Mouse (Mus musculus): Measurements from ENCODE around the gene Btbd9. TPM values are rescaled to one million over a fixed set of nuclear protein-coding genes. Genes with fewer than 3 reads are reported as not detected.

The Btbd9 gene
- polyA plus RNA-seq, 1 experiment: 31.2 TPM

GRCm38 (mm10) chr17:30363365-30363764 lies 212.9 kb downstream of the Btbd9 start:
- no peaks in the 10 kb centered on the region for H3K36me3 ChIP-seq (ENCODE audit: control insufficient read depth, insufficient read depth, low read length)
- 16% methylated on average over 5 of the region's 5 CpGs for WGBS

GRCm38 (mm10) chr17:30360654-30361053 lies 215.6 kb downstream of the Btbd9 start:
- Histone ChIP-seq H3K36me3 (ENCODE audit: control insufficient read depth, insufficient read depth, low read length) (no peaks in the 10 kb centered on the region), H3K27me3 (ENCODE audit: control insufficient read depth, insufficient read depth, low read length) (no peaks in the 10 kb centered on the region), H3K27ac (ENCODE audit: insufficient read depth, low read depth, low read length) (no peak overlapping the region), H3K4me1 (ENCODE audit: control insufficient read depth, insufficient read depth, insufficient read length, low read length) (peaks cover 8% of the 10 kb centered on the region; the same call in 1 of the 2 replicates), H3K4me3 (ENCODE audit: low read depth, low read length) (no peak overlapping the region)
- WGBS: 11% methylated on average over 1 of the region's 1 CpGs
- TF ChIP-seq CTCF (IDR thresholded peaks at IDR 0.05; ENCODE audit: extremely low read depth, insufficient read length, insufficient replicate concordance, low read depth, low read length): no peak
- TF ChIP-seq POLR2A (IDR thresholded peaks at IDR 0.05; ENCODE audit: low read depth, low read length): no peak

More at GRCm38 (mm10) chr17:30363365-30363764, 212.9 kb downstream of the Btbd9 start:
- Histone ChIP-seq H3K27me3 (ENCODE audit: control insufficient read depth, insufficient read depth, low read length) (no peaks in the 10 kb centered on the region), H3K4me3 (ENCODE audit: low read depth, low read length) (no peak overlapping the region), H3K4me1 (ENCODE audit: control insufficient read depth, insufficient read depth, insufficient read length, low read length) (peaks cover 8% of the 10 kb centered on the region; the same call in 1 of the 2 replicates), H3K27ac (ENCODE audit: insufficient read depth, low read depth, low read length) (no peak overlapping the region)
- no peak for TF ChIP-seq CTCF (IDR thresholded peaks at IDR 0.05; ENCODE audit: extremely low read depth, insufficient read length, insufficient replicate concordance, low read depth, low read length)

GRCm38 (mm10) chr17:30359392-30359791 lies 216.9 kb downstream of the Btbd9 start:
- 85% methylated on average over 5 of the region's 5 CpGs for WGBS
- Histone ChIP-seq H3K36me3 (ENCODE audit: control insufficient read depth, insufficient read depth, low read length) (no peaks in the 10 kb centered on the region), H3K4me1 (ENCODE audit: control insufficient read depth, insufficient read depth, insufficient read length, low read length) (peaks cover 8% of the 10 kb centered on the region; the same call in 1 of the 2 replicates), H3K27ac (ENCODE audit: insufficient read depth, low read depth, low read length) (no peak overlapping the region), H3K4me3 (ENCODE audit: low read depth, low read length) (no peak overlapping the region), H3K27me3 (ENCODE audit: control insufficient read depth, insufficient read depth, low read length) (no peaks in the 10 kb centered on the region)
- TF ChIP-seq POLR2A (IDR thresholded peaks at IDR 0.05; ENCODE audit: low read depth, low read length) (no peak), CTCF (IDR thresholded peaks at IDR 0.05; ENCODE audit: extremely low read depth, insufficient read length, insufficient replicate concordance, low read depth, low read length) (no peak)

DNA sequence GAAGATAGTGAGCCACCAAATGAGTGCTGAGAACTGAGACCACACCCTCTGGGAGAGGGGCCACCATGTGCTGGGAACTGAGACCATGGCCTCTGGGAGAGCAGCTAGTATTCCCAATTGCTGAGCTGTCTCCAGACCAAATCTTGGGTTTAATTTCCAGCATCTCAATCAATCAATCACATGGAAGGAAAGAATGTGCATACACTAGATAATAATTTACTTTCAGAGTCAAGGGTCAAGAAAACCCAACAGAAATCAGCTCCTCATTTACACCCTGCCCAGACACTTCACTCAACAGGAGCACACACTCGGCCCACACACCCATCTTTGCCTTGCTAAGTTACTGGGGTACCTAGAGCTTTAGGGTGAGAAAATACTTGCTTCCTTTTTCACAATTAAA lies 220.9 kb downstream of the Btbd9 start:
- WGBS: 56% methylated on average over 1 of the region's 1 CpGs
- Histone ChIP-seq H3K27me3 (ENCODE audit: control insufficient read depth, insufficient read depth, low read length) (no peaks in the 10 kb centered on the region), H3K27ac (ENCODE audit: insufficient read depth, low read depth, low read length) (no peak overlapping the region), H3K4me1 (ENCODE audit: control insufficient read depth, insufficient read depth, insufficient read length, low read length) (peaks cover 3% of the 10 kb centered on the region; the same call in 1 of the 2 replicates), H3K4me3 (ENCODE audit: low read depth, low read length) (no peak overlapping the region), H3K36me3 (ENCODE audit: control insufficient read depth, insufficient read depth, low read length) (no peaks in the 10 kb centered on the region)
- no peak for TF ChIP-seq POLR2A (IDR thresholded peaks at IDR 0.05; ENCODE audit: low read depth, low read length)
- TF ChIP-seq CTCF (IDR thresholded peaks at IDR 0.05; ENCODE audit: extremely low read depth, insufficient read length, insufficient replicate concordance, low read depth, low read length): no peak

DNA sequence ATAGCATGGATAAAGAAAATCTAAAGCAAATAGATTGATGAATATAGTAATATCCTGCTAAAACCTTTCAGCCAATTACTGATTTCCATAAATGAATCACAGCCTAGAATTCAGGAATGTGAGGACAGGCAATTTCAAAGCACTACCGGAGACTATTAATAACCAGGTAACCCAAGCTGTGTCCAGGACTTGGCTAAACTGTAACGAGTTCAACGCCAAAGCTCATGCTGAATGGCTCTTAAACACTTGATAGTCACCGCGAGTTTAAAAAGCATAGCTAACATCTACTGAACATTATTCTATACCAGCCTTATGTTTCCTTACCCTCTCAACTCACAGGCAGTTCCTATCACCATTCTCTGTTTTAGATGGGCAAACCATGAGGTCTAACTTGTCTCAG lies 221.9 kb downstream of the Btbd9 start:
- H3K4me1 ChIP-seq (ENCODE audit: control insufficient read depth, insufficient read depth, insufficient read length, low read length): no peaks in the 10 kb centered on the region
- no peak overlapping the region for H3K27ac ChIP-seq (ENCODE audit: insufficient read depth, low read depth, low read length)
- no peak for TF ChIP-seq CTCF (IDR thresholded peaks at IDR 0.05; ENCODE audit: extremely low read depth, insufficient read length, insufficient replicate concordance, low read depth, low read length)
- no peak for TF ChIP-seq POLR2A (IDR thresholded peaks at IDR 0.05; ENCODE audit: low read depth, low read length)
- no peaks in the 10 kb centered on the region for H3K27me3 ChIP-seq (ENCODE audit: control insufficient read depth, insufficient read depth, low read length)
- 92% methylated on average over 5 of the region's 5 CpGs for WGBS
- no peaks in the 10 kb centered on the region for H3K36me3 ChIP-seq (ENCODE audit: control insufficient read depth, insufficient read depth, low read length)
- H3K4me3 ChIP-seq (ENCODE audit: low read depth, low read length): no peak overlapping the region

GRCm38 (mm10) chr17:30348031-30348430 lies 228.3 kb downstream of the Btbd9 start:
- WGBS: 73% methylated on average over 2 of the region's 2 CpGs
- no peaks in the 10 kb centered on the region for H3K36me3 ChIP-seq (ENCODE audit: control insufficient read depth, insufficient read depth, low read length)
- no peaks in the 10 kb centered on the region for H3K27me3 ChIP-seq (ENCODE audit: control insufficient read depth, insufficient read depth, low read length)
- H3K4me1 ChIP-seq (ENCODE audit: control insufficient read depth, insufficient read depth, insufficient read length, low read length): no peaks in the 10 kb centered on the region
- no peak overlapping the region for H3K4me3 ChIP-seq (ENCODE audit: low read depth, low read length)
- no peak for TF ChIP-seq POLR2A (IDR thresholded peaks at IDR 0.05; ENCODE audit: low read depth, low read length)
- TF ChIP-seq CTCF (IDR thresholded peaks at IDR 0.05; ENCODE audit: extremely low read depth, insufficient read length, insufficient replicate concordance, low read depth, low read length): no peak
- H3K27ac ChIP-seq (ENCODE audit: insufficient read depth, low read depth, low read length): no peak overlapping the region

DNA sequence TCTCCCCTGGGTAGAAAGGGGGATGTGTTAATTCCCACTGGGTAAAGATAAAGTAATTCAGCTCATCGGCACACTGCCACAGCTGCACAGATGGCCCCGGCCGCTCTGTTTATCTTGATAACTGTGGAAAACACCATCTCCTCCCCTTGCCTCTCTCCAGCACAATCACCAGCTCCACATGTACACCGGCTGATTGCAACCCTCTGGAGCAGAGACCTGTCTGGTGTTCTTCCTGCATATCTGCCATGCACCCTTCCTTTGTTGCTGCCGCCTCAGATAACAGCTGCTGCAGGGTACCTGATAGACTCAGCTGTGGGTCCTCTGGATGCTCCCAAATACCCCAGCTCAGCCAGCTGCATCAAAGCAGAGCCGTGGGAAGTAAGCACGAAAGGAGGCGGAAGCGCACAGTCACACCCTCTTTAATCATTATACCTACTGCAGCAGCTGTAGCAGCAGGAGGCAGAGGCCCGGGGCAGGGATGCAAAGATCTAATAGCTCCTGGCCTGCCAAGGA lies 229.1 kb downstream of the Btbd9 start:
- 16% methylated on average over 10 of the region's 10 CpGs for WGBS
- no peaks in the 10 kb centered on the region for H3K4me1 ChIP-seq (ENCODE audit: control insufficient read depth, insufficient read depth, insufficient read length, low read length)
- no peaks in the 10 kb centered on the region for H3K36me3 ChIP-seq (ENCODE audit: control insufficient read depth, insufficient read depth, low read length)
- H3K27me3 ChIP-seq (ENCODE audit: control insufficient read depth, insufficient read depth, low read length): no peaks in the 10 kb centered on the region
- H3K27ac ChIP-seq (ENCODE audit: insufficient read depth, low read depth, low read length): no peak overlapping the region
- H3K4me3 ChIP-seq (ENCODE audit: low read depth, low read length): no peak overlapping the region
- TF ChIP-seq POLR2A (IDR thresholded peaks at IDR 0.05; ENCODE audit: low read depth, low read length): no peak

Data from small intestine, adult 2 months (tissue).